Mouse (Mus musculus) small intestine, adult 10 weeks (tissue): ENCODE measurements around the gene Nup205. TPM values are rescaled to one million over a fixed set of nuclear protein-coding genes. Genes with fewer than 3 reads are reported as not detected.

Source experiments
- polyA plus RNA-seq: library from polyadenylated mRNA; stranded (reverse); fragments of 350-450 nt; fragmentation: Illumina TruSeq; extraction: RNeasy Lipid Tissue Mini Kit (QIAGEN cat#74804); gene quantifications from one replicate; pipeline ENCODE4 v1.2.3, GENCODE M21; 2014; ENCODE audit warnings: low replicate concordance

Gene Nup205
- 12.6 TPM for polyA plus RNA-seq

GRCm38 (mm10) chr6:35176979-35177649 lies at the start of gene Nup205:
Gene Nup205, plus strand, starts transcription at chr6:35177421.

GRCm38 (mm10) chr6:35133579-35134488 lies 43.4 kb upstream of the Nup205 start, which contains the start of gene Cnot4:
Gene Cnot4, minus strand, starts transcription at chr6:35133724.

Other genes starting within 250 kb of the Nup205 start
- 20.2 TPM for gene Slc23a4, start 189.0 kb upstream of the Nup205 start, polyA plus RNA-seq
- 35.9 TPM for gene Cnot4, start 43.7 kb upstream of the Nup205 start, polyA plus RNA-seq
- not detected for gene Slc13a4, start 130.7 kb downstream of the Nup205 start, polyA plus RNA-seq
- gene Fam180a, start 148.7 kb downstream of the Nup205 start, polyA plus RNA-seq: 1.8 TPM